Mouse (Mus musculus): Measurements from ENCODE around the gene Bscl2. TPM values are rescaled to one million over a fixed set of nuclear protein-coding genes. Genes with fewer than 3 reads are reported as not detected.

Bscl2 gene
- polyA plus RNA-seq, 1 experiment from 2014 or later: 48.5 TPM

DNA sequence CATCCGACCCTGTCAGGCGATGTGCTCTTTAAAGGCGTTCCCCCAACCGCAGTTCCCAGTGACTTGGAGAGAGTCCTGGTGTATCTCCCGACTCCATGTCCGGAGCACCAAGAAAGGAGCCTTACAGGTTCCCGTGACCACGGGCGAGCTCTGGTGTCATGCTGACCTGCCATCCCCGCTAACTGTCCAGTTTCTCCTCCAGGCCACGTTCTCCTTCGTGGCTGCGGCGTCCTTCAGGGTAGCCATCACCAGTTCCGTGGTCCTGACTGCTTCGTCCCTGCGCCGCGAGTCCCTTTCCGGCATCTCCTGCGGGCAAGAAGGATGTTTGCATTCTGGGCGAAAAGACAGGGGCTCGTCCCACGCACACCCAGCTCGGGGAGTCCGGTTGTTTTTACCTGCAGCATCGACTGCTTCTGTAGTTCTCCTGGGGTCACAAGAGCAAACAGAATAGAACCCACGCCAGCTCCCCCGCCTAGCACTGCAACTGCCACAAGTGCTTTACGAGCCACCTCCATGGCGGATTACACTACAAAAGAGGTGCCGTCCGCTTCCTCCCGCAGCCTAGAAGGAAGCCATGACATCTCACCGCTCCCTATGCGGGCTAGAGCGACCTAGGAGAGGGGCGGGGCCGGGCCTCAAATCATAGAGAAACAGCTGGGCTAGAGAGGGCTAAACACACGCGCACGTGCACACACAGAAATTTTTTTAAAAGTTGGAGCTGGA, 43.2 kb downstream of the Bscl2 start, which contains the start of gene Uqcc3:
Gene Uqcc3 (minus strand): TSS at position 613 of the 723 bp plus-strand sequence.
- peak within 1 kb of the TSS; percentile 86 for H3K27ac ChIP-seq (ENCODE audit: low read length)
- no peaks in the 10 kb centered on the region for H3K27me3 ChIP-seq (replicated peaks; ENCODE audit: control insufficient read depth, insufficient read depth, low read length)
- peak within 1 kb of the TSS; percentile 85 for H3K4me2 ChIP-seq (ENCODE audit: low read depth, low read length)
- H3K9ac ChIP-seq (ENCODE audit: low read depth, low read length): peak within 1 kb of the TSS; percentile 89
- H3K4me3 ChIP-seq (ENCODE audit: low read length): peak within 1 kb of the TSS; percentile 85
- H3K9me3 ChIP-seq (ENCODE audit: control insufficient read depth, low read length): no peaks in the 10 kb centered on the region
- H3K4me1 ChIP-seq (ENCODE audit: control insufficient read depth, insufficient read depth, low read length): peaks cover 5% of the 10 kb centered on the region
- H3K36me3 ChIP-seq (ENCODE audit: control insufficient read depth, insufficient read depth, low read length): peaks cover 3% of the 10 kb centered on the region; the same call in 1 of the 2 replicates
- under 1% methylated on average over 42 of the region's 42 CpGs for WGBS
- peak; percentile 98 for ATAC-seq

- Histone ChIP-seq H3K27ac (ENCODE audit: low read length) (no peak overlapping the region), H3K9me3 (ENCODE audit: control insufficient read depth, low read length) (no peaks in the 10 kb centered on the region), H3K9ac (ENCODE audit: low read depth, low read length) (peak overlapping the region; percentile 89), H3K4me3 (ENCODE audit: low read length) (peak overlapping the region; percentile 85), H3K27me3 (replicated peaks; ENCODE audit: control insufficient read depth, insufficient read depth, low read length) (no peaks in the 10 kb centered on the region), H3K4me1 (ENCODE audit: control insufficient read depth, insufficient read depth, low read length) (peaks cover 5% of the 10 kb centered on the region), H3K4me2 (ENCODE audit: low read depth, low read length) (peak overlapping the region; percentile 85), H3K36me3 (ENCODE audit: control insufficient read depth, insufficient read depth, low read length) (0 out of 2 replicates have a peak, but pooled peaks cover 2% of the 10 kb centered on the region)
- WGBS: 15% methylated on average over 3 of the region's 3 CpGs
- 0 out of 2 replicates have a peak, but pooled peaks have one; percentile 2 for ATAC-seq
Measured at GRCm38 (mm10) chr19:8881034-8881392, 43.7 kb downstream of the Bscl2 start.

- ATAC-seq: no peak
- Histone ChIP-seq H3K27ac (ENCODE audit: low read length) (no peak within 1 kb of the TSS), H3K9ac (ENCODE audit: low read depth, low read length) (no peak within 1 kb of the TSS), H3K36me3 (ENCODE audit: control insufficient read depth, insufficient read depth, low read length) (no peaks in the 10 kb centered on the region), H3K27me3 (replicated peaks; ENCODE audit: control insufficient read depth, insufficient read depth, low read length) (no peaks in the 10 kb centered on the region), H3K4me1 (ENCODE audit: control insufficient read depth, insufficient read depth, low read length) (peaks cover 10% of the 10 kb centered on the region), H3K4me2 (ENCODE audit: low read depth, low read length) (no peak within 1 kb of the TSS), H3K9me3 (ENCODE audit: control insufficient read depth, low read length) (no peaks in the 10 kb centered on the region), H3K4me3 (ENCODE audit: low read length) (no peak within 1 kb of the TSS)
- 84% methylated on average over 3 of the region's 3 CpGs for WGBS
Measured at GRCm38 (mm10) chr19:8883616-8884015, 46.3 kb downstream of the Bscl2 start, which contains the start of the genes Lbhd1 and Gm49403. TSS of gene Lbhd1 (plus strand) at chr19:8883732. TSS of gene Gm49403 (plus strand) at chr19:8883930.

GRCm38 (mm10) chr19:8886916-8887584, 49.8 kb downstream of the Bscl2 start:
- no peak overlapping the region for H3K4me2 ChIP-seq (ENCODE audit: low read depth, low read length)
- no peaks in the 10 kb centered on the region for H3K27me3 ChIP-seq (replicated peaks; ENCODE audit: control insufficient read depth, insufficient read depth, low read length)
- peaks cover 4% of the 10 kb centered on the region for H3K36me3 ChIP-seq (ENCODE audit: control insufficient read depth, insufficient read depth, low read length)
- H3K9ac ChIP-seq (ENCODE audit: low read depth, low read length): peak overlapping the region; percentile 81; the same call in 1 of the 2 replicates
- WGBS: 53% methylated on average over 1 of the region's 1 CpGs
- no peak for ATAC-seq
- H3K4me3 ChIP-seq (ENCODE audit: low read length): no peak overlapping the region; the same call in 1 of the 2 replicates
- H3K27ac ChIP-seq (ENCODE audit: low read length): peak overlapping the region; percentile 79; the same call in 1 of the 2 replicates
- H3K9me3 ChIP-seq (ENCODE audit: control insufficient read depth, low read length): no peaks in the 10 kb centered on the region
- peaks cover 5% of the 10 kb centered on the region; the same call in 1 of the 2 replicates for H3K4me1 ChIP-seq (ENCODE audit: control insufficient read depth, insufficient read depth, low read length)

DNA sequence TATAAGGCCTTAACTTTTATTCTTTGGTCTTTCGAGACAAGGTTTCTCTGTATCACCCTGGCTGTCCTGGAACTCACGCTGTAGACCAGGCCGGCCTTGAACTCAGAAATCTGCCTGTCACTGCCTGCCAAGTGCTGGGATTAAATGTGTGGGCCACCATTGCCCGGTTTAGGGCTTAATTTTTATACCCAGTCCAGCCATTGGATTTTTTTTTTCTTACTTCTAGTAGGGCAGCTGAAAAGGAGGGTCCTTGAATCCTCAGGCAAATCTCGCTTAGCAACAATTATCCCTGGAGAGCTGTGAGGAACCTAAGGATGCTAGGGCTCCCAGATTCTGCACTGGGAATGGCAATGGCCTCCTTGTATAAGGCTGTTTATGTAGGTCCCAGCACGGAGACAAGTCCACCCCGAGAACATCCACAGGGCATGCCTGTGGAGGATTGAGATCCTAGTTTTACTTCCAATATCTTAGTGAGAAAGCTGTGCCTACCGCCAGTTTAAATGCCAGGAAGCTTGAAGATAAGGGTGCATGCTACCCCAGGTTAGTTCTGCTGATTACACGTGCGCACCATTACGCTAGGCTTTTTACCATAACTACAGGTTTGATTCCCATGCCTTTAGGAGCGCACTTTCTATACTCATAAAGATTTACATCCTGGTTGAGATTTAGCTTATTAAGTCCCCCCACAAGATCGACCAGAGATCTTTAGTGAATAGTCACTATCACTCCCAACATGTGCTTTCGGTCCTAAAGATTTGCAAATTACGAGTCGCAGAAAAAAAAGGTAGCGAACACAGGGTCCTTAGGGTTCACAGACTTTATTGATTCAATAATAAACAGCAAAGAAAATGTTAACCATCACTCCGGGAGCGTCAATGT, 50.6 kb downstream of the Bscl2 start:
- H3K9ac ChIP-seq (ENCODE audit: low read depth, low read length): peak overlapping the region; percentile 81
- peak overlapping the region; percentile 79 for H3K27ac ChIP-seq (ENCODE audit: low read length)
- peak overlapping the region; percentile 70 for H3K4me3 ChIP-seq (ENCODE audit: low read length)
- no peaks in the 10 kb centered on the region for H3K27me3 ChIP-seq (replicated peaks; ENCODE audit: control insufficient read depth, insufficient read depth, low read length)
- 15% methylated on average over 19 of the region's 19 CpGs for WGBS
- no peak for ATAC-seq
- H3K9me3 ChIP-seq (ENCODE audit: control insufficient read depth, low read length): no peaks in the 10 kb centered on the region
- peak overlapping the region; percentile 75 for H3K4me2 ChIP-seq (ENCODE audit: low read depth, low read length)
- H3K4me1 ChIP-seq (ENCODE audit: control insufficient read depth, insufficient read depth, low read length): peaks cover 10% of the 10 kb centered on the region; the same call in 1 of the 2 replicates
- H3K36me3 ChIP-seq (ENCODE audit: control insufficient read depth, insufficient read depth, low read length): peaks cover 4% of the 10 kb centered on the region

DNA sequence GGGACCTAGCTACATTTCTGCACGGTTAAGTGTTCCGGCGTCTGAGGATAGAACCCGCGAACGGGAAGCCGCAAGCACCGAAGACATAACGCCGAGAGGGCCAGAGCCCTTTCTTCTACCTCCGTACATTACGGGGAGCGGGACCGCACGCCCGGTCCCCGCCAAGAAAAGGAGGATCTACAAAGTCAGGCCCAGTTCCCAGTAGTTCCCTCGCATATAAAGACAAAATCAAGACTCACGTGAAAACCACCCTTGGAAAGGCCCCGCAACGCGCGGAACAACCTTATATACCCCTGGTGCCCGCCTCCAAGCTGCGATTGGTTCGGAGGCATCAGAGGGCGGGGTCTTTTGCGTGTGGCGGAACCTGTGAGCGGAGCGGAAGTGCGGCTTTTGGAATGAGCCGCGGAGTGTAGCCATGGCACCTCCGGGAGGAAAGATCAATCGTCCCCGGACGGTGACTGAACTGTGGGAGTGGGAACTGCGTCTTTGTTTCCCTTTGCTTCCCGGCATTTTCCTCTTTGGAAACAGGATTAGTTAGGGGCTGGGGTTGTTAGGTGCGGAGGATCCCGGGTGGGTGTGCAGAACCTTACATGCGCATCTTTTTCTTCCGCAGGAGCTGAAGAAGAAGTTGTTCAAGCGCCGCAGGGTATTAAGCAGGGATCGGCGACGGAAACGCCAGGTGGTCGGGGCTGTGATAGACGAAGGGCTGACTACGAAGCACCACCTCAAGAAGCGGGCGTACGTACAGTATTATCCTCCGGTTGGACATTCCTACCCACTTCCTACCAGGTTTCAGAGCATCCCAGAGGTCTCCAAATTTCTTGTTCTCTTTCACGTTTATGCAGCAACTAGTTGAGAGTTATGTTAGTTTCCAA, 51.5 kb downstream of the Bscl2 start, which contains the start of the genes 1810009A15Rik and Gm49416:
Gene 1810009A15Rik (plus strand): TSS at position 343 of the 875 bp plus-strand sequence.
Gene Gm49416 (plus strand): TSS at position 416 of the 875 bp plus-strand sequence.
- H3K27ac ChIP-seq (ENCODE audit: low read length): peak within 1 kb of the TSS; percentile 89
- peak within 1 kb of the TSS; percentile 75 for H3K4me2 ChIP-seq (ENCODE audit: low read depth, low read length)
- peak; percentile 94 for ATAC-seq
- no peaks in the 10 kb centered on the region for H3K27me3 ChIP-seq (replicated peaks; ENCODE audit: control insufficient read depth, insufficient read depth, low read length)
- H3K4me1 ChIP-seq (ENCODE audit: control insufficient read depth, insufficient read depth, low read length): peaks cover 10% of the 10 kb centered on the region; the same call in 1 of the 2 replicates
- peak within 1 kb of the TSS; percentile 70 for H3K4me3 ChIP-seq (ENCODE audit: low read length)
- WGBS: under 1% methylated on average over 58 of the region's 58 CpGs
- no peaks in the 10 kb centered on the region for H3K9me3 ChIP-seq (ENCODE audit: control insufficient read depth, low read length)
- peak within 1 kb of the TSS; percentile 81 for H3K9ac ChIP-seq (ENCODE audit: low read depth, low read length)
- H3K36me3 ChIP-seq (ENCODE audit: control insufficient read depth, insufficient read depth, low read length): peaks cover 4% of the 10 kb centered on the region

DNA sequence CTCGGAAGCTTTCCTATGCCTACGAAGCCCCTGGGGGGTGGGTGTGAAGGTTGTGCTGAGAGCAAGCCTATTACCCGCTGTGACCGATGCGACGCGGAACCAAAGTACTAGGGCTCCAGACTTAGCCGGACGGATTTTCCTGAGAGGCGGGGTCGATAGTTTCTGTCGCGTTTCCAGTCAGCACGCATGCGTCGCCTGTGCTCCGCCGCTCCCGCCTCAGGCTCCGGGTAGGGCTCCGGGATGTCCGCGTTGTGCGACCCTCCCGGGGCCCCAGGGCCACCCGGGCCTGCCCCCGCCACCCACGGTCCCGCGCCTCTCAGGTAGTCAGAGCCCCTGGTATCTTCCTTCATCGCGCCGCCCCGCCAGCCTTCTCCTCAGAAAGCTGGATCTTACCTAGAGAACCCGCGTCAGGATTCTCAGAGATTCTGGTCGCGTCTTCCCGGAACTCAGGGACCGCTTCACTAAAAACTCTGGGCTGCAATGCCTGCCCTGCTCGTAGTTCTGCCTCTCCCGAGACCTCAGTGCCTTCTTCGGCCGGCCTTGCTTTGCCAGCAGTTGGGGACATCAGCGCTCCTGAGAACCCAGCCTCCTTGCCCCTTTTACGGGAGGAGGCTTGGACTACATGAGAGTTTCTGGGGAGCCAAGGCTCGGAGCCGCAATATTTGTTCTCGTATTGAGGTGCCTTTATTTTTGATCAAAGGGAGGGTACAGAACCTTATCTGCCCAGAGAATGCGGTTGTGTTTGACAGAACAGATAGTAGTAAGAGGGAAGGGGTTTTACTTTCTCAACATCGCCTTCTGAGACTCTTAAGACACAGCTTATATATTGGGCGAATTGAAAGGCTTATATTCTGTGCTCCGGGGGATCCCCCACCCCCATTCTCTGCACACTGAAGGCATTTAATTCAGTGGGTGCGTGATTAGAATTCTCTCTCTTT, 55.8 kb downstream of the Bscl2 start, which contains the start of gene Ints5:
Gene Ints5 (plus strand): TSS at position 177 of the 938 bp plus-strand sequence.
- ATAC-seq: peak; percentile 49
- peak within 1 kb of the TSS; percentile 98 for H3K9ac ChIP-seq (ENCODE audit: low read depth, low read length)

More for the DNA sequence above, 55.8 kb downstream of the Bscl2 start, which contains the start of gene Ints5:
- peaks cover 19% of the 10 kb centered on the region for H3K4me1 ChIP-seq (ENCODE audit: control insufficient read depth, insufficient read depth, low read length)
- no peaks in the 10 kb centered on the region for H3K27me3 ChIP-seq (replicated peaks; ENCODE audit: control insufficient read depth, insufficient read depth, low read length)
- H3K4me3 ChIP-seq (ENCODE audit: low read length): peak within 1 kb of the TSS; percentile 95
- WGBS: 3% methylated on average over 54 of the region's 54 CpGs
- peaks cover 7% of the 10 kb centered on the region for H3K36me3 ChIP-seq (ENCODE audit: control insufficient read depth, insufficient read depth, low read length)
- H3K27ac ChIP-seq (ENCODE audit: low read length): peak within 1 kb of the TSS; percentile 89
- H3K9me3 ChIP-seq (ENCODE audit: control insufficient read depth, low read length): no peaks in the 10 kb centered on the region
- peak within 1 kb of the TSS; percentile 60 for H3K4me2 ChIP-seq (ENCODE audit: low read depth, low read length)
